18 mouse cellular contexts compared by ENCODE assay signal in the genomic region with DNA sequence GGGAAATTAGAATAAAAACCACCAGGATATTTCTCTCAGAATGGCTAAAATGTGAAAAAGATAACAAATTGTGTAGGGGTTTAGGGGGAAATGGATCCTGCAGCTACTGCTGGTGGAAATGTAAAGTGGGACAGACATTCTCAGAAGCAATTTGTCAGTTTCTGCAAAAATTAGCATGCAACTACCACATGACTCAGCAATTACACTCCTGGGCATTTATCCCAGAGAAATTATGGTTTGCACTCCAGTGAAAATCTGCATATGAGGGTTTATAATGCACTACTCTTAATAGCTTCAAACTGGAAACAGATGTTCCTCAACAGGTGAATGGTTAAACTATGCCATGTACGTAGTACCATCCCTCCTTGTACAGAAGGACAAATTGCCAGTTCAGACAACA.
DNase-seq lines count a peak whose midpoint lies in the region; ATAC-seq and TF ChIP-seq lines count a peak whose summit lies in the region.
"Had no signal": no experiment of that assay in that cellular context is flagged by ENCODE, and none has a peak within 500 bp of the region (broad histone marks: within the 10 kb centered on the region; RNA-seq: fewer than 3 reads in every experiment).

No protein-coding gene starts in this region.

- WGBS in forebrain, embryonic 15.5 days, result 38% methylated on average over 1 of the region's 1 CpGs
- WGBS in forebrain, embryonic 11.5 days, result 82% methylated on average over 1 of the region's 1 CpGs
- 63% methylated on average over 1 of the region's 1 CpGs for WGBS in heart, adult 2 months

- ATAC-seq in forebrain, embryonic 15.5 days (replicated peaks), result peak; percentile 78
- ATAC-seq in forebrain, embryonic 11.5 days (replicated peaks; ENCODE audit: low FRiP score), result no peak
- ATAC-seq: hindbrain, embryonic 16.5 days had no signal

- H3K27me3 ChIP-seq in forebrain, embryonic 15.5 days, result no peaks in the 10 kb centered on the region
- no peaks in the 10 kb centered on the region for H3K27me3 ChIP-seq in forebrain, embryonic 11.5 days (ENCODE audit: control insufficient read depth, insufficient read depth, low read length)
- no peaks in the 10 kb centered on the region for H3K27me3 ChIP-seq in heart, adult 2 months (ENCODE audit: control insufficient read depth, insufficient read depth, low read length)
- H3K27me3 ChIP-seq: heart, embryonic 13.5 days; limb, embryonic 15.5 days; megakaryocyte, embryonic 14.5 days had no signal

- H3K27ac ChIP-seq in forebrain, embryonic 15.5 days (replicated peaks), result peak overlapping the region; percentile 78
- H3K27ac ChIP-seq in forebrain, embryonic 11.5 days (ENCODE audit: low read depth, low read length), result no peak overlapping the region
- H3K27ac ChIP-seq in heart, adult 2 months, result no peak overlapping the region
- H3K27ac ChIP-seq: heart, embryonic 13.5 days; limb, embryonic 15.5 days had no signal

- no peak overlapping the region for H3K4me2 ChIP-seq in forebrain, embryonic 15.5 days (replicated peaks)
- H3K4me2 ChIP-seq in forebrain, embryonic 11.5 days (ENCODE audit: low read depth, low read length, severe bottlenecking), result no peak overlapping the region
- H3K4me2 ChIP-seq: heart, embryonic 13.5 days; limb, embryonic 15.5 days had no signal

- no peak for TF ChIP-seq POLR2A in heart, adult 2 months (IDR thresholded peaks at IDR 0.05; ENCODE audit: insufficient read depth, low read depth, low read length)

- TF ChIP-seq EP300 in heart, adult 2 months (IDR thresholded peaks at IDR 0.05; ENCODE audit: insufficient read depth, low read depth, low read length), result no peak

- H3K9ac ChIP-seq in forebrain, embryonic 15.5 days (replicated peaks), result no peak overlapping the region
- no peak overlapping the region for H3K9ac ChIP-seq in forebrain, embryonic 11.5 days (ENCODE audit: low read length)
- H3K9ac ChIP-seq in heart, adult 2 months (ENCODE audit: low read depth, low read length), result no peak overlapping the region
- H3K9ac ChIP-seq: heart, embryonic 13.5 days; limb, embryonic 15.5 days had no signal

- peaks cover 8% of the 10 kb centered on the region for H3K4me1 ChIP-seq in forebrain, embryonic 15.5 days
- H3K4me1 ChIP-seq in forebrain, embryonic 11.5 days (replicated peaks; ENCODE audit: control insufficient read depth, insufficient read depth, low read length), result no peaks in the 10 kb centered on the region
- no peaks in the 10 kb centered on the region; the same call in 1 of the 2 replicates for H3K4me1 ChIP-seq in heart, adult 2 months (ENCODE audit: control insufficient read depth, insufficient read depth, low read length)
- H3K4me1 ChIP-seq: heart, embryonic 13.5 days; limb, embryonic 15.5 days; megakaryocyte, embryonic 14.5 days had no signal

- no peaks in the 10 kb centered on the region for H3K9me3 ChIP-seq in forebrain, embryonic 15.5 days
- no peaks in the 10 kb centered on the region for H3K9me3 ChIP-seq in forebrain, embryonic 11.5 days (ENCODE audit: control insufficient read depth, low read length)
- H3K9me3 ChIP-seq: heart, embryonic 13.5 days; limb, embryonic 15.5 days; megakaryocyte, embryonic 14.5 days had no signal

- no peak overlapping the region for H3K4me3 ChIP-seq in forebrain, embryonic 15.5 days
- no peak overlapping the region for H3K4me3 ChIP-seq in forebrain, embryonic 11.5 days (ENCODE audit: low read depth, low read length)
- H3K4me3 ChIP-seq in heart, adult 2 months, result no peak overlapping the region
- H3K4me3 ChIP-seq: heart, embryonic 13.5 days; limb, embryonic 15.5 days; megakaryocyte, embryonic 14.5 days had no signal

- no peaks in the 10 kb centered on the region for H3K79me2 ChIP-seq in heart, adult 2 months (replicated peaks; ENCODE audit: control insufficient read depth, insufficient read depth, low read length)

- intact Hi-C loops in heart, adult 2 months (cut with DNase I), result no loop called here

- no peak for TF ChIP-seq CTCF in heart, adult 2 months (IDR thresholded peaks at IDR 0.05)

- H3K36me3 ChIP-seq in forebrain, embryonic 15.5 days, result no peaks in the 10 kb centered on the region
- H3K36me3 ChIP-seq in forebrain, embryonic 11.5 days (ENCODE audit: control insufficient read depth, insufficient read depth, low read length), result no peaks in the 10 kb centered on the region
- no peaks in the 10 kb centered on the region for H3K36me3 ChIP-seq in heart, adult 2 months (ENCODE audit: control insufficient read depth, insufficient read depth, low read length)
- H3K36me3 ChIP-seq: heart, embryonic 13.5 days; limb, embryonic 15.5 days had no signal

- DNase-seq in forebrain, embryonic 11.5 days (ENCODE audit: low spot score), result no peak
- DNase-seq in right cerebral cortex, adult 18-20 months, result peak; percentile 50
- DNase-seq in right cerebral cortex, postnatal 14 days, result no peak
- DNase-seq in layer of hippocampus, adult 9-10 months (ENCODE audit: low spot score), result peak; percentile 69
- DNase-seq in telencephalon, adult 2 months (ENCODE audit: low read depth, low spot score), result peak; percentile 84
- DNase-seq in heart, adult 2 months, result no peak
- no peak for DNase-seq in kidney, postnatal 14 days
- DNase-seq: adrenal gland, postnatal 14 days; cerebellum, adult 9-11 months; heart, postnatal 36 days; kidney, adult 18-20 months; kidney, postnatal 10 days; lung, postnatal 14 days had no signal

Comparison
In these comparisons a context has a peak if more than half of its experiments do, and no peak if none do; other contexts are left out.
1. DNase-seq: peak in right cerebral cortex, adult 18-20 months (single experiment), layer of hippocampus, adult 9-10 months (single experiment) and telencephalon, adult 2 months (single experiment); none in forebrain, embryonic 11.5 days (single experiment), right cerebral cortex, postnatal 14 days (single experiment), heart, adult 2 months (0 of 2) and kidney, postnatal 14 days (single experiment).